Mouse (Mus musculus): ENCODE measurements around the gene Tulp2.
"Not testable (repeated sequence)": the region's sequence is repeated elsewhere in the genome, so short reads cannot be mapped to it uniquely, and the experiment has no call there.

Gene Tulp2

GRCm38 (mm10) chr7:45459564-45460140 lies 22.0 kb upstream of the Tulp2 start, which contains the start of gene Ftl1:
TSS of gene Ftl1 (minus strand) at chr7:45459884.
- peak; percentile 98 to 99 for DNase-seq (ENCODE audit: low spot score in 2 of 2)

- no peak for DNase-seq (ENCODE audit: low spot score in 2 of 2)
Observed at GRCm38 (mm10) chr7:45460377-45460776, 21.3 kb upstream of the Tulp2 start.

GRCm38 (mm10) chr7:45460860-45461314 lies 20.8 kb upstream of the Tulp2 start:
- peak; percentile 65 to 74 for DNase-seq (ENCODE audit: low spot score in 2 of 2)

- DNase-seq (ENCODE audit: low spot score in 2 of 2): no peak
Observed at GRCm38 (mm10) chr7:45461326-45461725, 20.4 kb upstream of the Tulp2 start.

- DNase-seq (ENCODE audit: low spot score in 2 of 2): no peak
Observed at GRCm38 (mm10) chr7:45461781-45462180, 19.9 kb upstream of the Tulp2 start.

GRCm38 (mm10) chr7:45462325-45462724 lies 19.4 kb upstream of the Tulp2 start:
- DNase-seq (ENCODE audit: low spot score in 2 of 2): no peak

GRCm38 (mm10) chr7:45462868-45463267 lies 18.8 kb upstream of the Tulp2 start:
- not testable (repeated sequence) for DNase-seq (ENCODE audit: low spot score in 2 of 2)

- DNase-seq (ENCODE audit: low spot score in 2 of 2): no peak
Observed at GRCm38 (mm10) chr7:45463987-45464778, 17.5 kb upstream of the Tulp2 start.

GRCm38 (mm10) chr7:45465112-45465511 lies 16.6 kb upstream of the Tulp2 start:
- DNase-seq (ENCODE audit: low spot score in 2 of 2): no peak

- DNase-seq (ENCODE audit: low spot score in 2 of 2): no peak
Observed at GRCm38 (mm10) chr7:45465549-45465948, 16.1 kb upstream of the Tulp2 start.

- DNase-seq (ENCODE audit: low spot score in 2 of 2): peak; percentile 92 to 96
Observed at GRCm38 (mm10) chr7:45466283-45467089, 15.2 kb upstream of the Tulp2 start, which contains the start of gene Bax. TSS of gene Bax (minus strand) at chr7:45466898.

GRCm38 (mm10) chr7:45467090-45467670 lies 14.5 kb upstream of the Tulp2 start:
- no peak for DNase-seq (ENCODE audit: low spot score in 2 of 2)

GRCm38 (mm10) chr7:45470869-45471268 lies 10.8 kb upstream of the Tulp2 start:
- peak; percentile 58 to 72 for DNase-seq (ENCODE audit: low spot score in 2 of 2)

- no peak for DNase-seq (ENCODE audit: low spot score in 2 of 2)
Observed at GRCm38 (mm10) chr7:45475291-45475969, 6.2 kb upstream of the Tulp2 start.

GRCm38 (mm10) chr7:45476453-45476852 lies 5.2 kb upstream of the Tulp2 start:
- no peak for DNase-seq (ENCODE audit: low spot score in 2 of 2)

GRCm38 (mm10) chr7:45477003-45477402 lies 4.7 kb upstream of the Tulp2 start:
- DNase-seq (ENCODE audit: low spot score in 2 of 2): peak; percentile 47 to 54

- no peak for DNase-seq (ENCODE audit: low spot score in 2 of 2)
Observed at GRCm38 (mm10) chr7:45478774-45479173, 2.9 kb upstream of the Tulp2 start.

- DNase-seq (ENCODE audit: low spot score in 2 of 2): not testable (repeated sequence)
Observed at GRCm38 (mm10) chr7:45480310-45480709, 1.4 kb upstream of the Tulp2 start.

GRCm38 (mm10) chr7:45482166-45482565 lies 489 bp downstream of the Tulp2 start:
- DNase-seq (ENCODE audit: low spot score in 2 of 2): no peak

- not testable (repeated sequence) for DNase-seq (ENCODE audit: low spot score in 2 of 2)
Observed at GRCm38 (mm10) chr7:45484985-45485384, 3.3 kb downstream of the Tulp2 start.

GRCm38 (mm10) chr7:45486158-45486557 lies 4.5 kb downstream of the Tulp2 start:
- no peak for DNase-seq (ENCODE audit: low spot score in 2 of 2)
